Mouse (Mus musculus): Measurements from ENCODE around the gene Ftl1. TPM values are rescaled to one million over a fixed set of nuclear protein-coding genes. Genes with fewer than 3 reads are reported as not detected.

The Ftl1 gene
- total RNA-seq, 1 experiment from 2014 or later, result 599 TPM

Other genes with a start within 250 kb of the Ftl1 start
- 37.0 TPM in 2 replicates for gene Dkkl1, start 247.7 kb downstream of the Ftl1 start, total RNA-seq (2017)
- 5.1 and 9.9 TPM in 2 replicates for gene Tead2, start 244.1 kb downstream of the Ftl1 start, total RNA-seq (2017)
- gene Cd37, start 220.8 kb downstream of the Ftl1 start, total RNA-seq (2017), result 76.4 and 103 TPM in 2 replicates
- not detected in 2 replicates for gene Slc6a16, start 218.8 kb downstream of the Ftl1 start, total RNA-seq (2017)
- gene Slc6a21, start 182.4 kb downstream of the Ftl1 start, total RNA-seq (2017), result 0.19 TPM in 1 of 2 replicates, not detected in the other
- gene Trpm4, start 126.1 kb downstream of the Ftl1 start, total RNA-seq (2017), result 3.2 and 10.8 TPM in 2 replicates
- gene Hrc, start 124.6 kb downstream of the Ftl1 start, total RNA-seq (2017), result not detected in 2 replicates
- not detected in 2 replicates for gene Ppfia3, start 92.9 kb downstream of the Ftl1 start, total RNA-seq (2017)
- gene Lin7b, start 89.3 kb downstream of the Ftl1 start, total RNA-seq (2017), result 3.2 TPM in 1 of 2 replicates, not detected in the other
- 498 and 589 TPM in 2 replicates for gene Snrnp70, start 64.1 kb downstream of the Ftl1 start, total RNA-seq (2017)
- gene Kcna7, start 54.2 kb downstream of the Ftl1 start, total RNA-seq (2017), result not detected in 2 replicates
- gene Ntf5, start 46.2 kb downstream of the Ftl1 start, total RNA-seq (2017), result 0.79 TPM in 1 of 2 replicates, not detected in the other
- not detected in 2 replicates for gene Lhb, start 39.1 kb downstream of the Ftl1 start, total RNA-seq (2017)
- 8.5 and 11.3 TPM in 2 replicates for gene Gys1, start 25.0 kb downstream of the Ftl1 start, total RNA-seq (2017)
- gene Ruvbl2, start 21.8 kb downstream of the Ftl1 start, total RNA-seq (2017), result 134 and 137 TPM in 2 replicates
- 18.0 and 28.0 TPM in 2 replicates for gene Bax, start 7.0 kb upstream of the Ftl1 start, total RNA-seq (2017)
- not detected in 2 replicates for gene Tulp2, start 22.0 kb upstream of the Ftl1 start, total RNA-seq (2017)
- not detected in 2 replicates for gene Gm45808, start 26.9 kb upstream of the Ftl1 start, total RNA-seq (2017)
- gene Dhdh, start 28.9 kb upstream of the Ftl1 start, total RNA-seq (2017), result 16.9 and 21.6 TPM in 2 replicates
- 255 and 378 TPM in 2 replicates for gene Nucb1, start 50.5 kb upstream of the Ftl1 start, total RNA-seq (2017)
- gene Ppp1r15a, start 66.4 kb upstream of the Ftl1 start, total RNA-seq (2017), result 267 and 291 TPM in 2 replicates
- gene Plekha4, start 66.4 kb upstream of the Ftl1 start, total RNA-seq (2017), result 0.31 and 3.1 TPM in 2 replicates
- not detected in 2 replicates for gene Hsd17b14, start 95.0 kb upstream of the Ftl1 start, total RNA-seq (2017)
- gene Bcat2, start 110.3 kb upstream of the Ftl1 start, total RNA-seq (2017), result 16.4 and 20.9 TPM in 2 replicates
- not detected in 2 replicates for gene Fgf21, start 155.6 kb upstream of the Ftl1 start, total RNA-seq (2017)
- 0.25 TPM in 1 of 2 replicates, not detected in the other for gene Fut1, start 157.4 kb upstream of the Ftl1 start, total RNA-seq (2017)
- not detected in 2 replicates for gene Izumo1, start 161.9 kb upstream of the Ftl1 start, total RNA-seq (2017)
- gene Rasip1, start 167.6 kb upstream of the Ftl1 start, total RNA-seq (2017), result 0.94 TPM in 1 of 2 replicates, not detected in the other
- not detected in 2 replicates for gene Mamstr, start 180.1 kb upstream of the Ftl1 start, total RNA-seq (2017)
- gene Fut2, start 206.5 kb upstream of the Ftl1 start, total RNA-seq (2017), result not detected in 2 replicates
- not detected in 2 replicates for gene Ntn5, start 224.1 kb upstream of the Ftl1 start, total RNA-seq (2017)
- not detected in 2 replicates for gene Sec1, start 234.5 kb upstream of the Ftl1 start, total RNA-seq (2017)
- 0.30 and 1.1 TPM in 2 replicates for gene Car11, start 240.0 kb upstream of the Ftl1 start, total RNA-seq (2017)
- gene Dbp, start 245.2 kb upstream of the Ftl1 start, total RNA-seq (2017), result 11.5 and 25.3 TPM in 2 replicates

Data from hematopoietic stem cell, adult 5-6 weeks (primary cell).